Mouse (Mus musculus) gastrocnemius, adult 18-20 months (tissue): ENCODE data around the gene Vill. TPM values are rescaled to one million over a fixed set of nuclear protein-coding genes. Genes with fewer than 3 reads are reported as not detected.

Experiments used
- DNase-seq: peaks from one replicate; pipeline ENCODE4 v3.0.0; 2021; ENCODE audit warnings: low spot score
- total RNA-seq, 2 experiments: library from RNA; stranded (reverse); gene quantifications; 2 replicates each; pipeline ENCODE4 v1.2.3; 2021

Vill gene
- total RNA-seq, 2 experiments from 2014 or later, result 0.23 TPM; not detected in 1

- DNase-seq, result no peak
These were observed 17.6 kb upstream of the Vill start for GRCm38 (mm10) chr9:119034676-119035665.

GRCm38 (mm10) chr9:119035836-119036235 lies 16.7 kb upstream of the Vill start:
- DNase-seq, result peak; percentile 86

- no peak for DNase-seq
These were observed 15.4 kb upstream of the Vill start for GRCm38 (mm10) chr9:119037076-119037730.

- DNase-seq, result no peak
These were observed 14.0 kb upstream of the Vill start for GRCm38 (mm10) chr9:119038574-119038973.

GRCm38 (mm10) chr9:119040101-119040775 lies 12.3 kb upstream of the Vill start:
- no peak for DNase-seq

- DNase-seq, result no peak
These were observed 4.2 kb upstream of the Vill start for GRCm38 (mm10) chr9:119048182-119048903.

- no peak for DNase-seq
These were observed 1.4 kb upstream of the Vill start for GRCm38 (mm10) chr9:119051158-119051557.

- DNase-seq, result no peak
These were observed 1.5 kb downstream of the Vill start for GRCm38 (mm10) chr9:119053964-119054576.

GRCm38 (mm10) chr9:119055336-119055735 lies 2.8 kb downstream of the Vill start:
- no peak for DNase-seq

- no peak for DNase-seq
These were observed 5.7 kb downstream of the Vill start for GRCm38 (mm10) chr9:119058245-119058644.

- DNase-seq, result no peak
These were observed 8.1 kb downstream of the Vill start for GRCm38 (mm10) chr9:119060701-119061100.

- DNase-seq, result no peak
These were observed 10.6 kb downstream of the Vill start for GRCm38 (mm10) chr9:119063036-119063644.

- DNase-seq, result no peak
These were observed 11.7 kb downstream of the Vill start for GRCm38 (mm10) chr9:119064296-119064695.

GRCm38 (mm10) chr9:119067601-119068000 lies 15.0 kb downstream of the Vill start:
- DNase-seq, result peak; percentile 81

GRCm38 (mm10) chr9:119068266-119068665 lies 15.7 kb downstream of the Vill start:
- DNase-seq, result no peak

- DNase-seq, result no peak
These were observed 17.7 kb downstream of the Vill start for GRCm38 (mm10) chr9:119070173-119070825.

- DNase-seq, result no peak
These were observed 19.2 kb downstream of the Vill start for GRCm38 (mm10) chr9:119071786-119072185.

- DNase-seq, result no peak
These were observed 20.8 kb downstream of the Vill start for GRCm38 (mm10) chr9:119073184-119073895.

GRCm38 (mm10) chr9:119075685-119076084 lies 23.1 kb downstream of the Vill start:
- DNase-seq, result no peak
